Mouse (Mus musculus) liver, embryonic 14.5 days (tissue): Measurements from ENCODE around the gene Akap4. TPM values are rescaled to one million over a fixed set of nuclear protein-coding genes. Genes with fewer than 3 reads are reported as not detected.
A peak's percentile ranks its signal among the peaks of the same experiment; 100 is the strongest.

ENCODE experiments used
- ATAC-seq: fragments of 200-750 bp; cut with Nextera tagmentation; 2 replicates; pipeline ENCODE4 v1.8.0; 2017; ENCODE audit warnings: moderate number of reproducible peaks, mild to moderate bottlenecking, moderate library complexity; ENCODE audit not compliant: insufficient read depth
- DNase-seq, 3 experiments: peaks; one replicate each; pipeline ENCODE4 v3.0.0-alpha.2; 2012 to 2013; ENCODE audit warnings: low read depth in 3 of 3, low spot score in 3 of 3
- H3K27ac ChIP-seq: fragments of 300-500 bp; sonication (generic); 2 replicates; pipeline ENCODE4 v1.5.1; 2014; ENCODE audit warnings: moderate library complexity, mild to moderate bottlenecking, control low read depth, inconsistent platforms
- H3K27me3 ChIP-seq: fragments of 300-500 bp; sonication (generic); 2 replicates; pipeline ENCODE4 v1.6.1; 2014; ENCODE audit warnings: mild to moderate bottlenecking, low read length, moderate library complexity; ENCODE audit not compliant: control insufficient read depth, insufficient read depth
- H3K36me3 ChIP-seq: fragments of 300-500 bp; sonication (generic); replicated peaks from 2 replicates; pipeline ENCODE4 v1.6.1; 2014; ENCODE audit warnings: low read depth; ENCODE audit not compliant: control insufficient read depth, insufficient read depth
- H3K4me1 ChIP-seq, 2 experiments: fragments of 200-500 bp in 1 of 2; fragments of 300-500 bp in 1 of 2; sonication (generic) in 1 of 2; replicated peaks; 2 replicates each; pipeline ENCODE4 v1.6.1; 2012 to 2014; ENCODE audit warnings: antibody characterized with exemption in 1 of 2, inconsistent platforms in 1 of 2, low read length in 1 of 2; ENCODE audit not compliant: control insufficient read depth in 2 of 2, insufficient read depth in 2 of 2
- H3K4me2 ChIP-seq: fragments of 300-500 bp; sonication (generic); 2 replicates; pipeline ENCODE4 v1.6.1; 2014; ENCODE audit warnings: low read depth, mild to moderate bottlenecking, control low read depth, moderate library complexity
- H3K4me3 ChIP-seq, 2 experiments: fragments of 200-500 bp in 1 of 2; fragments of 300-500 bp in 1 of 2; sonication (generic) in 1 of 2; 2 replicates each; pipeline ENCODE4 v1.5.1; 2012 to 2014; ENCODE audit warnings: low read depth in 2 of 2, low read length in 2 of 2, mild to moderate bottlenecking in 2 of 2, control low read depth in 1 of 2, inconsistent platforms in 1 of 2, moderate library complexity in 1 of 2; ENCODE audit not compliant: insufficient read depth in 1 of 2
- H3K9ac ChIP-seq: fragments of 300-500 bp; sonication (generic); replicated peaks from 2 replicates; pipeline ENCODE4 v1.6.1; 2014; ENCODE audit warnings: mild to moderate bottlenecking, control low read depth, moderate library complexity
- H3K9me3 ChIP-seq: fragments of 300-500 bp; sonication (generic); 2 replicates; pipeline ENCODE4 v1.6.1; 2016; ENCODE audit warnings: low read length, mixed read lengths; ENCODE audit not compliant: control insufficient read depth
- CTCF ChIP-seq: IDR thresholded peaks from 2 replicates; pipeline ENCODE4 v1.5.1; 2016; ENCODE audit warnings: antibody characterized with exemption, low read depth, control low read depth
- EP300 ChIP-seq: IDR thresholded peaks from 2 replicates; pipeline ENCODE4 v1.6.1; 2016; ENCODE audit warnings: antibody characterized with exemption, low read depth
- WGBS: fragments of 180-500 bp; shearing (Covaris S2); extraction: QIAGEN DNeasy Blood & Tissue Kit; methylation state at CpG from one replicate; pipeline ENCODE4 v1.1.7; 2014; ENCODE audit not compliant: insufficient replicate concordance; 5-methylcytosine and 5-hydroxymethylcytosine counted together
- polyA plus RNA-seq, 2 experiments: library from polyadenylated mRNA; depleted of rRNA in 1 of 2; stranded (reverse) in 1 of 2; unstranded in 1 of 2; fragments of >200 nt; fragmentation: Nextera tagmentation in 1 of 2; extraction: Ambion mirVana in 1 of 2; gene quantifications; 2 replicates each; pipeline versions ENCODE4 v1.2.1 to v1.2.3; 2012 to 2014

Akap4 gene
- polyA plus RNA-seq (2012; rRNA removed), result not detected in 2 replicates
- polyA plus RNA-seq (2014; fragmentation: Nextera tagmentation; extraction: Ambion mirVana), result not detected in 2 replicates

DNA sequence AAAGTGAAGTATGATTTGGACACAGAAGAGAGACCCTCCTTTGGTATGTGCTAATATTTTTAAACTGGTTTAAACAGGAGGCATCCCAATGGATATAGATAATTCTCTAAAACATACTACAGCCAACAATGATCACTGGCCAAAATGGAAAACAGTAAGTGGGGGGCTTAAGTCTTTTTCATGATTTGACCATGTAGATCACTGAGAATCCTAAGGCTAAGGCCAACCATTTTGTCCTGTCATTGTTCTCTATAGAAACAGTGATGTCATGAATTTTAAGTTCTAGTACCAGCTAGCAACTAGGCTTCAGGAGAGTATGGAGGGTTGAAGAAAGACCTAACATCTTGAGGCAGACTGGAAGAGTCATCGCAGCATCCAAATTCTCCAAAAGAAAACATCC, at the start of gene Akap4:
Gene Akap4, plus strand, starts transcription at position 301 of the 400 bp plus-strand sequence.
- ATAC-seq (no peak), DNase-seq (no peak)
- Histone ChIP-seq H3K9ac (no peak within 1 kb of the TSS), H3K4me2 (no peak within 1 kb of the TSS), H3K27me3 (no peaks in the 10 kb centered on the region), H3K4me3 (no peak within 1 kb of the TSS), H3K9me3 (no peaks in the 10 kb centered on the region), H3K36me3 (no peaks in the 10 kb centered on the region), H3K27ac (no peak within 1 kb of the TSS), H3K4me1 (no peaks in the 10 kb centered on the region)
- 68% methylated on average over 1 of the region's 1 CpGs for WGBS
- TF ChIP-seq EP300 (no peak), CTCF (no peak)

DNA sequence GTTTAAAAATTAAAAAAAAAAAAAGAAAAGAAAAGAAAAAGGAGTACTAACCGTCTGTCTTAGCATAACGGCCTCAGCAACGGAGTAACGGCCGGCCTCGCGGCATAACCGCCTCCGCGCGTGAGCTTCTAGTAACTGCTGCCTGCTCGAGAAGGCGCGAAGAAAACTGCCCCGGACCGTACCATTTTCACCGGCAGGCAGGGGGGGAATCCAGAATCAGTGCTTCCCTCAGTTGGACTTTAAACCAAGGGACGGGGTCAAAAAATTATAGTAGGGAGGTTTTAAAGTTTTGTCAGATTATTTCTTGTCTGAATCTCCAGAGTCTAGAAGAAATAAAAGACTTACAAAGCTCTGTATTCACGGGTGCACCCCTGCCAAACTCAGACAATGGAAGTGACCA, 25.8 kb upstream of the Akap4 start, which contains the start of gene Ccnb3:
Gene Ccnb3, minus strand, starts transcription at position 101 of the 400 bp plus-strand sequence.
- 82% methylated on average over 19 of the region's 19 CpGs for WGBS
- no peak within 1 kb of the TSS for H3K4me3 ChIP-seq
- H3K9me3 ChIP-seq, result no peaks in the 10 kb centered on the region
- TF ChIP-seq EP300, result no peak
- no peak for TF ChIP-seq CTCF
- no peaks in the 10 kb centered on the region for H3K4me1 ChIP-seq
- no peak within 1 kb of the TSS for H3K9ac ChIP-seq
- H3K36me3 ChIP-seq, result no peaks in the 10 kb centered on the region
- H3K27ac ChIP-seq, result no peak within 1 kb of the TSS
- no peak within 1 kb of the TSS for H3K4me2 ChIP-seq
- no peak for DNase-seq
- H3K27me3 ChIP-seq, result no peaks in the 10 kb centered on the region
- ATAC-seq, result no peak

DNA sequence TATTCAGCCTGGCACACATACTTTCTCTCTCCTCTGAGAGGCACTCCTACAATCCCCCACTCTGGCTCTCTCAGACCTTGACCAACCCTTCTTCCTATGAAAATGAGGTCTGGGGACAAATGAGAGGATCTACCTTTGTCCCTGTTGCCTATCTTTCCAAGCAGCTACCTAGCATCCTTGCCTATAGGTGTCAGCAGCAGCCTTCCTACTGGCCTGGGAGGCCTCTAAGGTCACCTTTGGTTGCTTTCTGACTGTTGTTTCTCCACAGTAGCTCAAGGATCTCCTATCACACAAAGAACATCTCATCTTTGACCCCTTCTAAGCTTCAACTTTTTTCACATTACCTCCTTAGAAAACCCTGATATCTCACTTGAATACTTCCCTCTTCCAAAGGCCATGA, 10.3 kb upstream of the Akap4 start:
- DNase-seq (peak in 1 of 3 experiments; percentile 3), ATAC-seq (peak; percentile 76)
- no peaks in the 10 kb centered on the region for H3K36me3 ChIP-seq
- TF ChIP-seq CTCF (peak; percentile 44), EP300 (no peak)
- peaks cover 14 to 19% of the 10 kb centered on the region in 2 experiments for H3K4me1 ChIP-seq
- no peaks in the 10 kb centered on the region for H3K27me3 ChIP-seq
- H3K4me2 ChIP-seq, result peak overlapping the region; percentile 54
- H3K9ac ChIP-seq, result no peak overlapping the region
- H3K9me3 ChIP-seq, result no peaks in the 10 kb centered on the region
- no peak overlapping the region for H3K4me3 ChIP-seq
- peak overlapping the region; percentile 75 for H3K27ac ChIP-seq

DNA sequence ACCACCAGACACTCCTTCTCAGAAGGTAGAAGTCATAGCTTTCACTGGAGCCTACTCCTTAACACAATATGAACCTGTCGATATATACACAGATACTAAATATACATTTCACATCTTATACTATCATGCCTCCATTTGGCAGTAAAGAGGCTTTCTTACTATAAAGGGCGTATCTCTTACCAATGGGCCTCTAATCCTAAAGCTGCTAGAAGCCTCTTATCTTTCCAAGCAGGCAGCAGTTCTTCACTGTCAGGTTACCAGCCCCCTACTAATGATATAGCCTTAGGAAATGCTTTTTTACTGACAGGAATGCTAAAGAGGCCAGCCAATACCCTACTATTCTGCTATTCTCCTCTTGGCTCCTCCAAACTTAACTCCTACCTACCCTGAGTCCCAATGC, 9.7 kb upstream of the Akap4 start:
- Histone ChIP-seq H3K27ac (peak overlapping the region; percentile 75), H3K4me2 (peak overlapping the region; percentile 54)
- WGBS, result 27% methylated on average over 2 of the region's 2 CpGs

DNA sequence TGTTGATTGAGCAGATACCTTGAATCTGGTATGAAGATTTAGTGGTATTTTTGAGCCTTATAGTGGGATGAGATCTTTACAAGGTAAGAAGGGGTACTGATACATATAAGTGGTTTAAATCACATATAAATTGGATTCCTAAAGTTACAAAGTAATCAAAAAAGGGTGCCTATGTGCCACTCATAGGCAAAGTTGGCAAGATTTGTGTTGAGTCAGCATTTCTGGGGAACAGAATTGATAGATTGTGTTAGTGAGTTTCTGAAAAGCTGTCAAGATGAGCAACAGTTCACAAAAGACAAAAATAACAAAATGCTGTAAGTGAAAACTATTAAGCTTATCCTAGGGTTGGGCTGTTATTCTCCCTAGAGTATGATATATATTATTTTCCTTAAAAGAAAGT, 3.2 kb upstream of the Akap4 start:
- TF ChIP-seq EP300 (no peak), CTCF (no peak)
- no peak for DNase-seq
- Histone ChIP-seq H3K9ac (no peak overlapping the region), H3K27me3 (no peaks in the 10 kb centered on the region), H3K4me3 (no peak overlapping the region), H3K36me3 (no peaks in the 10 kb centered on the region), H3K27ac (no peak overlapping the region), H3K9me3 (no peaks in the 10 kb centered on the region), H3K4me2 (no peak overlapping the region), H3K4me1 (no peaks in the 10 kb centered on the region)
- no peak for ATAC-seq

More for the DNA sequence above, 9.7 kb upstream of the Akap4 start:
- Histone ChIP-seq H3K9me3 (no peaks in the 10 kb centered on the region), H3K27me3 (no peaks in the 10 kb centered on the region), H3K4me1 (peaks cover 14 to 19% of the 10 kb centered on the region in 2 experiments), H3K9ac (no peak overlapping the region; the same call in 1 of the 2 replicates), H3K36me3 (no peaks in the 10 kb centered on the region), H3K4me3 (no peak overlapping the region)
- peak; percentile 45 to 56 (median 54) for DNase-seq
- ATAC-seq, result peak; percentile 96
- TF ChIP-seq CTCF, result no peak
- TF ChIP-seq EP300, result peak; percentile 70
